Mouse (Mus musculus): ENCODE data around the gene Slc39a13. TPM values are rescaled to one million over a fixed set of nuclear protein-coding genes. Genes with fewer than 3 reads are reported as not detected.

Slc39a13 gene
- polyA plus RNA-seq, 1 experiment from 2014 or later, result 48.5 TPM

DNA sequence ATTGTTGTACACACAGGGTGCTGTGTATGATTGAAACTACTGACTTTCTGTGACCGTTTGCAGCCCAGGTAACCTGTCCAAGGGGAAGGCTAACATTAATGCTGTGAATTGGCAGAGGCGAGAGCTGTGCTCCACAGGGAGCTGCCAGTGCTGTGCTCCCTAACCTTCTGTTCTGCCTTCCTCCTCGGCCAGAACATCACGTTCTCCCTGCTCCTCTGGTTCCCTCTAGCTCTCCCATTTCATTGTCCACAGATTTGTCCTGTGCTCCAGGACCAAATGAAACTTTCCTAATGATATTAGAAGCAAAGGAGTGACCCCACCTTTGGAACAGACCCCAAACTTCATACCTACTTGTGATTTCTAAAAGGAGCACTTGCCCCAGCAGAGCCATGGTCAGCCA is 54.8 kb downstream of the Slc39a13 start:
- H3K4me3 ChIP-seq (replicated peaks), result no peak overlapping the region
- ATAC-seq (replicated peaks; ENCODE audit: low FRiP score), result no peak
- peaks cover 91% of the 10 kb centered on the region for H3K36me3 ChIP-seq
- H3K4me2 ChIP-seq, result no peak overlapping the region
- 77% methylated on average over 4 of the region's 4 CpGs for WGBS
- H3K9ac ChIP-seq, result no peak overlapping the region
- H3K9me3 ChIP-seq (replicated peaks), result no peaks in the 10 kb centered on the region
- H3K27ac ChIP-seq, result no peak overlapping the region
- no peaks in the 10 kb centered on the region for H3K4me1 ChIP-seq
- H3K27me3 ChIP-seq, result no peaks in the 10 kb centered on the region

DNA sequence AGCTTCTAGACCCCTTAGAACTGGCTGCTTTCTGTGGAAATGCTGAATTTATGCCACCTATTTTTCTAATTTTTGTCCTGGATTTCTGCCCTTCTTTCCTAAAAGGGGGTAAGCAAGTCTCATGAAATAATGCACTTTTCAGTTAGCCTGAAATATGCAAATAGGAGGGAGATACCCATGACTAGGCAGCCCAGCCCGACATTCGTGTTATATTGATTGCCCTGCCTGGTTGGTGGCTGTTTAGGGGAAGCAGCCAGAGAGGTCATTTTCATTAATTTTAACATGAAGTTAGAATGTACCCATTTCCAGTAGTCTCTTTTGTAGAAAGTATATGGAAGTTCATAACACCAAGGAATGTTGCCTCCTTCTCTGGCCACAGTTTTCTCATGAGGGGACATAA is 56.3 kb downstream of the Slc39a13 start:
- no peak overlapping the region for H3K27ac ChIP-seq
- H3K9me3 ChIP-seq (replicated peaks), result no peaks in the 10 kb centered on the region
- no peak for ATAC-seq (replicated peaks; ENCODE audit: low FRiP score)
- H3K4me1 ChIP-seq, result no peaks in the 10 kb centered on the region
- no peaks in the 10 kb centered on the region for H3K27me3 ChIP-seq
- no peak overlapping the region for H3K4me3 ChIP-seq (replicated peaks)
- peaks cover 96% of the 10 kb centered on the region for H3K36me3 ChIP-seq
- no peak overlapping the region for H3K9ac ChIP-seq
- 90% methylated on average over 2 of the region's 2 CpGs for WGBS
- H3K4me2 ChIP-seq, result no peak overlapping the region

Other genes starting within 250 kb of the Slc39a13 start
- 208 and 225 TPM in 2 replicates for gene Mtch2, start 223.3 kb downstream of the Slc39a13 start, polyA plus RNA-seq (2015; fragmentation: Nextera tagmentation; extraction: Ambion mirVana)
- gene C1qtnf4, start 184.6 kb downstream of the Slc39a13 start, polyA plus RNA-seq (2015; fragmentation: Nextera tagmentation; extraction: Ambion mirVana), result 9.0 and 9.2 TPM in 2 replicates
- gene Kbtbd4, start 165.7 kb downstream of the Slc39a13 start, polyA plus RNA-seq (2015; fragmentation: Nextera tagmentation; extraction: Ambion mirVana), result 39.2 and 42.4 TPM in 2 replicates
- gene Ndufs3, start 165.6 kb downstream of the Slc39a13 start, polyA plus RNA-seq (2015; fragmentation: Nextera tagmentation; extraction: Ambion mirVana), result 232 and 236 TPM in 2 replicates
- gene Celf1, start 130.0 kb downstream of the Slc39a13 start, polyA plus RNA-seq (2015; fragmentation: Nextera tagmentation; extraction: Ambion mirVana), result 104 and 107 TPM in 2 replicates
- 2.7 and 3.4 TPM in 2 replicates for gene Rapsn, start 34.8 kb downstream of the Slc39a13 start, polyA plus RNA-seq (2015; fragmentation: Nextera tagmentation; extraction: Ambion mirVana)
- 307 and 315 TPM in 2 replicates for gene Psmc3, start 16.4 kb downstream of the Slc39a13 start, polyA plus RNA-seq (2015; fragmentation: Nextera tagmentation; extraction: Ambion mirVana)
- 4.7 and 5.4 TPM in 2 replicates for gene Spi1, start 12.0 kb upstream of the Slc39a13 start, polyA plus RNA-seq (2015; fragmentation: Nextera tagmentation; extraction: Ambion mirVana)
- 0.10 and 0.13 TPM in 2 replicates for gene Mybpc3, start 47.7 kb upstream of the Slc39a13 start, polyA plus RNA-seq (2015; fragmentation: Nextera tagmentation; extraction: Ambion mirVana)
- gene Madd, start 113.4 kb upstream of the Slc39a13 start, polyA plus RNA-seq (2015; fragmentation: Nextera tagmentation; extraction: Ambion mirVana), result 6.8 and 10.1 TPM in 2 replicates
- 2.2 and 3.3 TPM in 2 replicates for gene Nr1h3, start 132.4 kb upstream of the Slc39a13 start, polyA plus RNA-seq (2015; fragmentation: Nextera tagmentation; extraction: Ambion mirVana)
- 27.1 and 27.3 TPM in 2 replicates for gene Acp2, start 132.5 kb upstream of the Slc39a13 start, polyA plus RNA-seq (2015; fragmentation: Nextera tagmentation; extraction: Ambion mirVana)
- gene Ddb2, start 166.6 kb upstream of the Slc39a13 start, polyA plus RNA-seq (2015; fragmentation: Nextera tagmentation; extraction: Ambion mirVana), result 16.2 and 17.0 TPM in 2 replicates
- gene Pacsin3, start 185.5 kb upstream of the Slc39a13 start, polyA plus RNA-seq (2015; fragmentation: Nextera tagmentation; extraction: Ambion mirVana), result 39.9 and 40.3 TPM in 2 replicates
- 86.6 and 92.2 TPM in 2 replicates for gene Arfgap2, start 194.6 kb upstream of the Slc39a13 start, polyA plus RNA-seq (2015; fragmentation: Nextera tagmentation; extraction: Ambion mirVana)